Mouse (Mus musculus): ENCODE data around the gene Gm20696.

GRCm38 (mm10) chr6:99340902-99341301 lies 325.7 kb downstream of the Gm20696 start:
- TF ChIP-seq CTCF (IDR thresholded peaks at IDR 0.05; ENCODE audit: low read depth) (no peak), EP300 (IDR thresholded peaks at IDR 0.05; ENCODE audit: low read depth) (no peak)

Data from liver, embryonic 14.5 days (tissue).